Comparison of ENCODE assay signal across 8 mouse cellular contexts in the genomic region with DNA sequence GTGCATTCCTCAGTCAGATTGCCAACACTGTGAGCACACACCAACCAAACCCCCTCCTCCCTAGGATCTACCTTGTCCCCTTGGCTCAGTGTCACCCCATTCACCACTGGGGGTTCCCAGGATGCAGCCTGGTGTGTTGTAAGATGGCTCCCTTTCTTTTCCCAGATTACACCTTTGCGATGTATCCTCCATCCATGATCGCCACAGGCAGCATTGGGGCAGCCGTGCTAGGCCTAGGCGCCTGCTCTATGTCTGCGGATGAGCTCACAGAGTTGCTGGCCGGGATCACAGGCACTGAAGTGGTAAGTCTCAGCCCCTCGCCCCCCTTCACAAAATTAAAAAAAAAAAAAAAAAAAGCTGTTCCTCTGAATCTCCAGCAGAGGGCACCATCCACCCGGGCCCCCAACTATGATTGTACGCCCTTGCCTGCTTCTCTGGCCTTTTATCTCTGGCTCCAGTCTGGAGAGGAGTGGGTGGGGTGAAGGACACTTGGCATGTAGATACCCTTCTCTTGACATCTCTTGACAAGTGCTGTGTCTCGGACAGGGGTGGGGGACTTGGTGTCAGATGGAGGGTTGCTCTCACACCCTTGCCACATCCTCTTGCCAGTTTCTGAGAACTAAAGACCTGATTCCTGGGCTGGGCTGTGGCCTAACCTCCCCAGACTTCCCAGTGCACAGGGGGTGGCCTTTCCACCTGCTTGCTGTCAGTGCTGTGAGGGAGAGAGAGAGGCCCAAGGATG. TPM values are rescaled to one million over a fixed set of nuclear protein-coding genes. Genes with fewer than 3 reads are reported as not detected.
DNase-seq lines count a peak whose midpoint lies in the region; ATAC-seq and TF ChIP-seq lines count a peak whose summit lies in the region.

No protein-coding gene starts in this region.

- peak; percentile 46 for DNase-seq in cerebellum, adult 11-12 months
- DNase-seq in cerebellum, adult 11 months = no peak
- peak; percentile 78 for DNase-seq in CD4-positive, CD25-positive, alpha-beta regulatory T cell, adult 2 months (ENCODE audit: low read depth, low spot score)
- peak; percentile 60 for DNase-seq in forebrain, embryonic 14.5 days (ENCODE audit: low spot score)
- peak; percentile 51 for DNase-seq in kidney, postnatal 10 days
- peak; percentile 71 for DNase-seq in mesoderm, embryonic 11.5 days (ENCODE audit: low read depth, low spot score)
- peak; percentile 51 for DNase-seq in stomach, postnatal 0 days (ENCODE audit: low spot score)

- ATAC-seq in forebrain, embryonic 14.5 days = 0 out of 2 replicates have a peak, but pooled peaks have one; percentile 13
- no peak for ATAC-seq in stomach, postnatal 0 days (ENCODE audit: low FRiP score, low TSS enrichment)

- WGBS in forebrain, embryonic 14.5 days = 21% methylated on average over 10 of the region's 10 CpGs
- 19% methylated on average over 10 of the region's 10 CpGs for WGBS in stomach, postnatal 0 days

- H3K4me2 ChIP-seq in forebrain, embryonic 14.5 days (ENCODE audit: low read length) = no peak overlapping the region
- H3K4me2 ChIP-seq in stomach, postnatal 0 days (replicated peaks; ENCODE audit: low read depth) = peak overlapping the region; percentile 87

- peaks cover 43% of the 10 kb centered on the region for H3K36me3 ChIP-seq in forebrain, embryonic 14.5 days (ENCODE audit: control insufficient read depth, insufficient read depth, low read length)
- peaks cover 24% of the 10 kb centered on the region for H3K36me3 ChIP-seq in stomach, postnatal 0 days (ENCODE audit: control insufficient read depth, insufficient read depth, low read length)

- H3K27ac ChIP-seq in brown adipose tissue, adult 24 weeks (replicated peaks; ENCODE audit: low read depth, low read length) = peak overlapping the region; percentile 90; the same call in 1 of the 2 replicates
- no peak overlapping the region for H3K27ac ChIP-seq in forebrain, embryonic 14.5 days (ENCODE audit: low read depth, low read length)
- H3K27ac ChIP-seq in stomach, postnatal 0 days (replicated peaks) = peak overlapping the region; percentile 95

- no peak overlapping the region for H3K9ac ChIP-seq in forebrain, embryonic 14.5 days (ENCODE audit: low read length)
- H3K9ac ChIP-seq in stomach, postnatal 0 days (ENCODE audit: low read length) = peak overlapping the region; percentile 83; the same call in 1 of the 2 replicates

- H3K9me3 ChIP-seq in forebrain, embryonic 14.5 days (replicated peaks; ENCODE audit: control insufficient read depth, low read length) = no peaks in the 10 kb centered on the region
- no peaks in the 10 kb centered on the region for H3K9me3 ChIP-seq in stomach, postnatal 0 days (ENCODE audit: control insufficient read depth, low read length)

- peak; percentile 82 for TF ChIP-seq CTCF in stomach, postnatal 0 days (IDR thresholded peaks at IDR 0.05; ENCODE audit: low read depth)

- H3K4me1 ChIP-seq in brown adipose tissue, adult 24 weeks (ENCODE audit: control insufficient read depth, insufficient read depth, insufficient read length, low read length) = peaks cover 14% of the 10 kb centered on the region
- peaks cover 15% of the 10 kb centered on the region for H3K4me1 ChIP-seq in forebrain, embryonic 14.5 days (ENCODE audit: control insufficient read depth, insufficient read depth, low read length)
- H3K4me1 ChIP-seq in stomach, postnatal 0 days (replicated peaks; ENCODE audit: control insufficient read depth, insufficient read depth) = peaks cover 14% of the 10 kb centered on the region; the same call in 1 of the 2 replicates

- no peak overlapping the region for H3K4me3 ChIP-seq in brown adipose tissue, adult 24 weeks (ENCODE audit: insufficient read depth, low read depth, low read length)
- no peak overlapping the region for H3K4me3 ChIP-seq in forebrain, embryonic 14.5 days (ENCODE audit: low read depth, low read length)
- no peak overlapping the region for H3K4me3 ChIP-seq in stomach, postnatal 0 days (ENCODE audit: low read depth, low read length)

- TF ChIP-seq EP300 in stomach, postnatal 0 days (optimal IDR thresholded peaks at IDR 0.05) = no peak

- no peaks in the 10 kb centered on the region for H3K27me3 ChIP-seq in forebrain, embryonic 14.5 days (replicated peaks; ENCODE audit: control insufficient read depth, insufficient read depth, low read length)
- no peaks in the 10 kb centered on the region for H3K27me3 ChIP-seq in stomach, postnatal 0 days (ENCODE audit: control insufficient read depth, insufficient read depth, low read length)

RNA-seq across cellular contexts. Expression of a gene that starts 13.3 kb away (rescaled TPM):
- polyA plus RNA-seq in brown adipose tissue, adult 24 weeks (2012; ENCODE audit: insufficient read depth, insufficient read length, missing spikeins) = 8.6 and 11.0 TPM in 2 replicates
- polyA plus RNA-seq in forebrain, embryonic 14.5 days (2014; fragmentation: Nextera tagmentation; extraction: Ambion mirVana) = 25.1 and 33.2 TPM in 2 replicates
- polyA plus RNA-seq in stomach, postnatal 0 days (2015; fragmentation: Nextera tagmentation; extraction: Ambion mirVana) = 13.4 and 13.6 TPM in 2 replicates

RNA-seq across cellular contexts. Expression of a gene that starts 13.4 kb away (rescaled TPM):
- polyA plus RNA-seq in brown adipose tissue, adult 24 weeks (2012; ENCODE audit: insufficient read depth, insufficient read length, missing spikeins) = 10.7 and 18.0 TPM in 2 replicates
- 55.4 and 55.5 TPM in 2 replicates for polyA plus RNA-seq in forebrain, embryonic 14.5 days (2014; fragmentation: Nextera tagmentation; extraction: Ambion mirVana)
- 23.8 and 25.1 TPM in 2 replicates for polyA plus RNA-seq in stomach, postnatal 0 days (2015; fragmentation: Nextera tagmentation; extraction: Ambion mirVana)

RNA-seq across cellular contexts. Expression of a gene that starts 13.4 kb away (rescaled TPM):
- 1.2 and 5.0 TPM in 2 replicates for polyA plus RNA-seq in brown adipose tissue, adult 24 weeks (2012; ENCODE audit: insufficient read depth, insufficient read length, missing spikeins)
- polyA plus RNA-seq in forebrain, embryonic 14.5 days (2014; fragmentation: Nextera tagmentation; extraction: Ambion mirVana) = 1.8 and 3.6 TPM in 2 replicates
- polyA plus RNA-seq in stomach, postnatal 0 days (2015; fragmentation: Nextera tagmentation; extraction: Ambion mirVana) = 1.1 and 1.5 TPM in 2 replicates

RNA-seq across cellular contexts. Expression of a gene that starts 32.5 kb away (rescaled TPM):
- 2.1 and 3.3 TPM in 2 replicates for polyA plus RNA-seq in brown adipose tissue, adult 24 weeks (2012; ENCODE audit: insufficient read depth, insufficient read length, missing spikeins)
- 5.9 and 6.6 TPM in 2 replicates for polyA plus RNA-seq in forebrain, embryonic 14.5 days (2014; fragmentation: Nextera tagmentation; extraction: Ambion mirVana)
- polyA plus RNA-seq in stomach, postnatal 0 days (2015; fragmentation: Nextera tagmentation; extraction: Ambion mirVana) = 1.9 and 2.1 TPM in 2 replicates
